Mouse (Mus musculus): ENCODE data around the gene Zmynd11.

- no peak for TF ChIP-seq CTCF (IDR thresholded peaks at IDR 0.05; ENCODE audit: extremely low read depth, insufficient read depth, insufficient read length, insufficient replicate concordance)
- TF ChIP-seq POLR2A (IDR thresholded peaks at IDR 0.05; ENCODE audit: low read depth, low read length): no peak
Measured at GRCm38 (mm10) chr13:9737024-9737423, 28.1 kb downstream of the Zmynd11 start.

Measured in spleen, adult 2 months (tissue).